Mouse (Mus musculus) MEL-GATA-1-ER (cell line): ENCODE data around the gene Pde6g.
A peak's percentile ranks its signal among the peaks of the same experiment; 100 is the strongest.

Experiments
- DNase-seq: peaks from one replicate; pipeline ENCODE4 v3.0.0-alpha.2; 2012; ENCODE audit warnings: low read depth; ENCODE audit errors: extremely low read depth

Pde6g gene

DNA sequence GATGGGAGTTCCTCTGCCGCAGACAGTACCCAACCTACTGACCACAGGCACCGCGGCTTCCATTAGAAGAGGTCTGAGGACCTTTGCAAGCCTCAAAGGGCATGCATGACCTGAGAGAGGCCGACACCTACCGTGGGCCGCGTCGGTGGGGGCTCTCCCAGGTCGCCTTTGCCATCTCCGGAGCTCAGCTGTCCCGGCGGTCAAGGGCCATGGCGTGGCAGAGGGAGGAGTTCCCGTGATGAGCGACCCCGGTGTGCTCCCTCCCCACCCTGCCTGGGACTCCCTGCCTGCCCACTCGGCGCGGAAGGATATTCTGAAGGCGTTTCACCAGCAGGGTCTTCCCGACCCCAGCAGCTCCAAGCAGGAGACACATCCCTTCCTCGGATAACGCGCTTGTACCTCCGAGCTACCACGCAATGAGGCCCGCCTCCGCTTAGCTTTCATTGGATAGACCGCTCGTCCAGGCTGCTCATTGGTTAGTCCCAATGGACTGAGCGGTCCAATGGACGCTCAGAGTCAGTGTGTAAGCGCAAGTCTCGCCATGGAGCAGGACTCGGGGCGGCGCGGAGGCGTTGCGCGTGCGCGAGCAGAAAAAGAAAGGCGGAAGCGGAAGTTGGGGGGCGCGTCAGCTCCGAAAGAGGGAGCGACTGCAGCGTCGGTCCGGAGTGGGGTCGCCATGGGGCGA lies 13.9 kb upstream of the Pde6g start, which contains the start of gene Arl16:
Arl16 (minus strand) TSS at position 557 of the 685 bp plus-strand sequence.
- peak; percentile 98 for DNase-seq

DNA sequence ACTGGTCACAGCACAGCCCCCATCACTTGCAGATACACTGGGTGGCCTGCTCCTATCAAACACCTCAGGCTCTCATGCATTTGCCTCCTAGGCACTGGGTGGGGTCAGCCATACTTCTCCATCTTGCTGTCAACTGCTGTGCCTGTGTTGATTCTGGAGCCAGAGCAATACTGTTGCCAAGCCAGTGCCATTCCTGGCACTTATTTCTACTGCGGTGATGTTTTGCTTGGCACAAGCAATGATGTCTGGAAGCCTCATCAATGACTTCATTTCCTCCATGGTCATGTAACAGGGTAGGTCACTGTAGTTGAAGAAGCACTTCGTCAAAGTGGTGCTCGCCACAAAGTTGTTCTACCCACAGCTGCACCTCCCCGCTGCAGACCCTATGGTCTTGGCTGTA lies 12.2 kb upstream of the Pde6g start:
- DNase-seq: no peak

- no peak for DNase-seq
These were observed 11.1 kb upstream of the Pde6g start for GRCm38 (mm10) chr11:120464365-120464764.

DNA sequence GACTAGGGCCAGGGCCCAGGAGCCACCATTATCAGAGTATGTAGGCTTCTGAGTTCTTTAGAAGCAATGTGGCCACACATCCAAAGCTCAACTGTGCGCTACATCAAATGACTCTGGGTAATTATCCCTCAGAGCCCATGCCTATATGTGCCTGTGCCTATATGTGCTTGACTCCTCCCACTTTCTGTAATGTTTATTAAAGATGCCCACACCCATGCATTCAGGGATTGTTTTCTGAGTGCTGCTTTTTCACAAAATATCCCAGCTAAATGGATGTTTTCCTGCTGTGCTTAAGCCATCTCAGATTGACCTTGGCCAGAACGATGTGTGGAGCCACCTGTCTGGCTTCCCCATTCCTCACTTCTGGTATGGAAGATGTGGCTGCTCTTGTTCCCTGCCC lies 10.2 kb upstream of the Pde6g start:
- no peak for DNase-seq

DNA sequence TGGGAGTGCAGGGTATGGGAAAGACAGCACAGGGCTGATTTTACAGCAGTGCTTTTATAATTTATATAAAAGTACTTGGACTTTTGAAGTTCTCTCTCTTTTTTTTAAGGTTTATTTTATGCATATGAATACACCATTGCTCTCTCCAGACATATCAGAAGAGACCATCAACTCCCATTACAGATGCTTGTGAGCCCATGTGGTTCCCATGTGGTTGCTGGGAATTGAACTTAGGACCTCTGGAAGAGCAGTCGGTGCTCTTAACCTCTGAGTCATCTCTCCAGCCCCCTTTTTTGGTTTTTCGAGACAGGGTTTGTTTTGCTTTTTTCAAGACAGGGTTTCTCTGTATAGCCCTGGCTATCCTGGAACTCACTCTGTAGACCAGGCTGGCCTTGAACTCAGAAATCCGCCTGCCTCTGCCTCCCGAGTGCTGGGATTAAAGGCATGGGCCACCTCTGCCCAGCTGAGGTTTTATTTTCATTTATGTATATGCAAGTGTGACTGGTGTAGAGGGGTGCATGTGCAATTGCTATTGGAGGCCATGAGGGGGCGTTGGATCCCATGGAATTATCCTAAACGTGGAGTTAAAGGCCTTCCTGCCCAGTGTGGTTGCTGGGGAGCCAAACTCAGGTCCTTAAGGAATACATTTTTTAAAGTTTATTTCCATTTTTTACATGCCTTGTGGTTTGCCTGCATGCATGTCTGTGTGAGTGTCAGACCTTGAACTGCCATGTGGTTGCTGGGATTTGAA lies 5.7 kb upstream of the Pde6g start:
- DNase-seq: no peak

DNA sequence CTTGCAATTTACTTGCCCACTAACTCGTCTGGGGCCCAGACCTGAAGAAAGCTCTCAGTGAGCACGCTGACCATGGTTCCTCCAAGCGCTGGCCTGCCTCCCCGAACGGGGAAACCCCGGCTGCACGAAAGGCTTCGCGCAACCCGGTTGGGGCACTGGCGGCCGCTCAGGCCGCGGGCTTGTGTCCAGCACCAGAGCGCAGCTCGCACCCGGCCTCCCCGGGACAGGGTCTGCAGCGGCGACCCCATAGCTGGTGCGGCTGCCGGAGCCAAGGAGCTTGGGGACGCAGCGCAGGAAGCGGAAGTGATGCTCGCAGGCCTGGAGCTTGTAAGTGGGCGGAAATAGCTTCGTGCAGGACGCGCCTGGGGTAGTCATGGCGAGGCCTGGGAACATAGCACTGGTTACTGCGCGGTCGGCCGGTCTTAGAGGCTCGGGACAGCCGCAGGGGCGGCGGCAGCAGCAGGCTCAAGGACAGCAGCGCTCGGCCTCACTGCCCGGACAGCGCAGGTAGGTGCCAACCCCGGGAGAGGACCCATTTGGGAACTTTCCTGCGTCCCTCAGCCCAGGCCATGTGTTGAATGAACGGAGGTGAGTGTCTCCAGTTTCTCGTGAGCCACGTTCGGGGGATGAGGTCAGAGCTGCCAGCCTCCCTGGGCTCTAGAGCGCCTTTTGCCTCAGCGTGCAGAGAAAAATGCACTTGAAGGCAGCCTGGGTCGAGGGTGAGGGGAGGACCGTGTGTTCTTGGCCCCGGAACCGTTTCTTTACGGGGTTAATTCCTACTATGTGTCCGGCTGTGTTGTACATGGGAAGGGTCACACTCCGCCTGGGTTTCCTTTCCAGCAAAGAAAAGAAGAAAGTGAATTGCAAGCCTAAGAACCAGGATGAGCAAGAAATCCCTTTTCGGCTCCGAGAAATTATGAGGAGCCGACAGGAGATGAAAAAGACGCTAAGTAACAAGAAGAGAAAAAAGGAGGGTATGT lies 4.8 kb upstream of the Pde6g start, which contains the start of the genes Oxld1 and Ccdc137:
Oxld1 (minus strand) TSS at position 297 of the 980 bp plus-strand sequence.
Ccdc137 (plus strand) TSS at position 344 of the 980 bp plus-strand sequence.
- peak; percentile 79 for DNase-seq

GRCm38 (mm10) chr11:120457370-120457769 lies 4.1 kb upstream of the Pde6g start:
- DNase-seq: peak; percentile 59

DNA sequence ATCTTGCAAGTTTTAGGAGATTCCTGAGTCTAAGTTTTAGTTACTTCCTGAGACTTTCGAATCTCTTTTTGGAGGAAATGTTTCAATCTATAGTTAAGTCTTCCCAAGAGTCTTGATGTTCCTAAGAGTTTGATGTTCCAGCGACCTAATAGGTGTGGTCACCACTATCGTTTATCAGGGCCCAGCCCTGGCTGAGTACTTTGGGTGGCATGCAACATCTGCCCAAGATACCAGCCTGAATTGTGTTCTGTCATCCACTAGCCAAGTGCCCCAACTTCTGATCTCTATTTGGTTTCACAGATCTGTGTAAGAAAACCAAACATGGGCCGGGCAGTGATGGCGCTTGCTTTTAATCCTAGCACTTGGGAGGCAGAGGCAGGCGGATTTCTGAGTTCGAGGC lies 2.1 kb upstream of the Pde6g start:
- no peak for DNase-seq

DNA sequence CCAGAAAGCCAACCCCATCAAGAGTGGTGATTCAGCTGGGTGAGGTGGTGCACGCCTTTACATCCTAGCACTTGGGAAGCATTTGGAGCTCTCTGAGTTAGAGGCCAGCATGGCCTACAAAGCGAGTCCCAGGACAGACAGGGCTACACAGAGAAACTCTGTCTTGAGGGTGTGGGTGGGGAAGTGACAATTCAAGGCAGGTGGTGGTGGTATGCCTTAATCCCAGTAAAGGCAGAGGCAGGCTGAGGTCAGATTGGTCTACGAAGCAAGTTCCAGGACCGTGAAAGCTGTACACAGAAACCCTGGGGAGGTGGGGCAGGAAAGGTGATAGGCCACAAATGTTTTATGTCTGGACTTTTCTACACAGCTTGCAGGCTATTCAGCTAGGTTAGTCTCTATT lies 1.7 kb upstream of the Pde6g start:
- DNase-seq: no peak

DNA sequence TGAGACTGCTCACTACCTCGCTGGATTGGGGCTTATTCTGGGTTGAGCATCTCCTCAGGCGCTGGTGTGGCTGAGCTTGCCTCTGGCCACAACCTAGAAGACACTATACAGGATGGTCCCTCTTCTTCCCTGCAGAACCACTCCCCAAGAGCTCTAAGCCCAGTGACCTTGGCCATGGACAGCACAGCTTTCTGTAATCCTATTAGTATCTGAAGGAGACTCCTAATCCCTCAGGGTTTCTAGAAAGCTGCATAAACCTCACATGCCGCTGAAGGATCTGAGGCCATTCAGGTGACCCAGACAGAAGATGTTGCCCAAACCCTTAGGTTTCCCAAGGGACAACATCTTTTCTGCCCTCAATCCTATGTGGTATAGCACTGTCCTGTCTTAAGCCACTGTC lies 1.1 kb downstream of the Pde6g start:
- no peak for DNase-seq

- DNase-seq: no peak
These were observed 6.1 kb downstream of the Pde6g start for GRCm38 (mm10) chr11:120447179-120447578.

- DNase-seq: no peak
These were observed 7.8 kb downstream of the Pde6g start for GRCm38 (mm10) chr11:120445475-120445874.

GRCm38 (mm10) chr11:120444106-120444505 lies 9.2 kb downstream of the Pde6g start:
- DNase-seq: no peak

GRCm38 (mm10) chr11:120442765-120443280 lies 10.5 kb downstream of the Pde6g start:
- DNase-seq: no peak

- DNase-seq: no peak
These were observed 11.0 kb downstream of the Pde6g start, which contains the start of gene Tspan10 for GRCm38 (mm10) chr11:120442344-120442743. Gene Tspan10, plus strand, starts transcription at chr11:120442644.

- no peak for DNase-seq
These were observed 15.4 kb downstream of the Pde6g start for GRCm38 (mm10) chr11:120437857-120438385.

- DNase-seq: peak; percentile 51
These were observed 16.0 kb downstream of the Pde6g start, which contains the start of gene Nploc4 for GRCm38 (mm10) chr11:120437152-120437856. Gene Nploc4, minus strand, starts transcription at chr11:120437708.

GRCm38 (mm10) chr11:120426727-120427126 lies 26.6 kb downstream of the Pde6g start:
- no peak for DNase-seq

GRCm38 (mm10) chr11:120423569-120424295 lies 29.6 kb downstream of the Pde6g start:
- DNase-seq: no peak
